Mouse (Mus musculus) yolk sac, embryonic 10.5 days (tissue): ENCODE measurements around the gene Apoc2.

Experiments used
- DNase-seq: peaks from one replicate; pipeline ENCODE4 v3.0.0-alpha.2; 2017; ENCODE audit warnings: low spot score

Apoc2 gene

GRCm38 (mm10) chr7:19677872-19678271 is at the start of gene Apoc2:
Apoc2 (minus strand) TSS chr7:19677941.
- peak; percentile 86 for DNase-seq

- DNase-seq, result no peak
Observed at GRCm38 (mm10) chr7:19726541-19726940, 48.8 kb upstream of the Apoc2 start.

DNA sequence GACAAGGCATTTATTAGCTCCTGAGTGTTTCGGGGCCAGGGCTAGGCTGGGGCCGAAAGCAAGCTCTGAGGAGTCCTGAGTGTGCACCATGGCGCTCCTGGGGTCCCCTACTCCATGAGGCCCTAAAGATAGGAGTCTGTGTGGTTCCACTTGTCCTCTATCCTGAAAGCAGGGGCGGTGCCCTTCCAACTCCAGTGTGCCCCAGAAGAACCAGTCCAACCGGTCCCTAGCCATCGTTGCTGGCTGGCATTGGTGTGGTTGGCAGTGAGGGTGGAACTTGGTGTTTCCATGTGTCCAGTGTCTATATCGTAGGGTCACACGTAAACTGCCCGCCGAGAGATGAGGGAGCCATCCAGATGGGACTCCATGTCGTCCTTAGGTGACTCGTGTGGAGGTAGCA is 46.4 kb upstream of the Apoc2 start:
- DNase-seq, result no peak

DNA sequence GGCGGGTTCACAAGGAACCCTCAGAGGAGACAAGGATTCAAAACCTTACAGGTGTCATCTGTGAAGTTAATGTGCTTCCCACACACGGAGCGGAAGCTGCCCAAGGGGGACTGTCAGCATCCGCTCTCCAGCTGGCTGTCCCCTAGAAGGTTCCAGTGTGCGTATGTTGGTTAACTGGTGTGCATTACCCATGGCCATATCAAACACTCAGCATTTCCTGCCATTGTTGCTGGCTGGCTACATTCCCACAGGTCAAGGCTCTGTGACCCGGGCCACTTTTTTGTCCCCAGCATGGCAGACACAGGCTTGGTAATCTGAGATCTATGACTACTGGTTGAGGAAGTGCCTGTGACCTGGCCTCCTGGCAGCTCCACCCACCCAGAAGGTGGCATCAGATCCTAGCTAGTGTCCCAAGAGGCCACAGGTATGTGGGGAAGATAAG is 45.0 kb upstream of the Apoc2 start:
- DNase-seq, result no peak

DNA sequence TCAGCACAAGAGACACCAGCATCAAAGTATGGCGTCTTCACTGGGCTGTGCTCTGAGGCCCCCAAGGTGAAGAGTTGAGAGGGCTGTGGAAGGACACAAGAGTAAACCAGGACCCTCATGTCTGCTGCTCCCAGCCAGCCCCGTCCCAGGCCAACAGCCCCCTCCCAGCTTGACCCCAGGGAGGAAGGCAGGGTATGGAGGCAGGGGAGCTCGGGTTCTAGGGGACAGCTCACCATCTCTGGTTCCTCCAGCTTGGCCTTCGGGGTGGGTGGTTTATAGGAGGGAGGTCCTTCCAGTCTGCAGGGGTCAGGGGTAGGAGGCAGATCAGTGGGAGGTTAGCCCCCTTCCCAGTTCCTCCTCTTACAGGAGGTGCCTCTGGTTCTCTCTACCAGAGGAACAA is 41.5 kb upstream of the Apoc2 start:
- DNase-seq, result no peak

DNA sequence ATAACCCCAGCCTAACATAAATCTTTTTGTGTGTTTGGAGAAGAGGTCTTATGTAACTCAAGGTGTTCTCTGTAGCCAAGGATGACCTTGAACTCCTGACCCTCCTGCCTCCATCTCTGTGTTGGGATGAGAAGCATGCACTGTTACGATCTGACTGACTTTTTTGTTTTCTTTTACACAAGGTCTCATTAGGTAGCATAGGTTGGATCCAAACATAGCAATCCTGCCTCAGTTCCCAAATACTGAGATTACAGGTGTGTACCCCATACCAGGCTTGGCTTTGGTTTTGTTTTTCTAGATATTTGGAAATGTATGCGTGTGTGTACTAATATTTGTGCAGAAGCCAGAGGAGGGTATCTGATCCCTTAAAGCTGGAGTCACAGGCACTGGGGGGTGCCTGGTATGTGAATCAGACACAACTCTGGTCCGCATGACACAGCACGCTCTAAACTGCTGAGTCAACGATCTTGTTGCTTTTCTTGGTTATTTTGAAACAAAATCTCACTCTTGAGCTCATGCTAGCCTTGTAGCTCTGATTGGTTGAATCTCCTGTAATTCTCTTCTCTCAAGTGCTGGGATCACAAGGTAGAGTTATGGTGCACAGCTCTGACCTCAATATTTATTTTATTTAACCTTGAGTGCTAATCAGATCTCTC is 40.7 kb upstream of the Apoc2 start:
- DNase-seq, result no peak

GRCm38 (mm10) chr7:19717346-19717745 is 39.6 kb upstream of the Apoc2 start:
- DNase-seq, result no peak

DNA sequence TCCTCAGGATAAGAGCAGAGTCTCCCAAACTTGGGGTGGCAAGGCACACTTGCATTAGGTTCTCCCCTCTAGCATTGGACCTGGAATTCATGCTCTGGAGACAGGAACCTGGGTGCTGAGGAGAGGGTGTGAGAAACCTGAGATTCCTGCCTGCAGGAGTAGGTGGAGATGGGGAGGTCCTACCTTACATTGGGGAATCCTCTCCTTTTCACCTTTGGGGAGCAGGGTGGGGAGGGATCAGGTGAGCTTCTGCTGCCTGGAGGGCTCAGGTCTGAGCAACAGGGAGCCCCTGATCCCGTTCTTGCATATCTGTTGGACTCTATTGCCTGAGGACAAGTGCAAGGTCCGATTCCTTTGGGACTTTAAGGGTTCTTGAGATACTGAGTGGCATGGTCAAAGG is 39.1 kb upstream of the Apoc2 start:
- DNase-seq, result no peak

DNA sequence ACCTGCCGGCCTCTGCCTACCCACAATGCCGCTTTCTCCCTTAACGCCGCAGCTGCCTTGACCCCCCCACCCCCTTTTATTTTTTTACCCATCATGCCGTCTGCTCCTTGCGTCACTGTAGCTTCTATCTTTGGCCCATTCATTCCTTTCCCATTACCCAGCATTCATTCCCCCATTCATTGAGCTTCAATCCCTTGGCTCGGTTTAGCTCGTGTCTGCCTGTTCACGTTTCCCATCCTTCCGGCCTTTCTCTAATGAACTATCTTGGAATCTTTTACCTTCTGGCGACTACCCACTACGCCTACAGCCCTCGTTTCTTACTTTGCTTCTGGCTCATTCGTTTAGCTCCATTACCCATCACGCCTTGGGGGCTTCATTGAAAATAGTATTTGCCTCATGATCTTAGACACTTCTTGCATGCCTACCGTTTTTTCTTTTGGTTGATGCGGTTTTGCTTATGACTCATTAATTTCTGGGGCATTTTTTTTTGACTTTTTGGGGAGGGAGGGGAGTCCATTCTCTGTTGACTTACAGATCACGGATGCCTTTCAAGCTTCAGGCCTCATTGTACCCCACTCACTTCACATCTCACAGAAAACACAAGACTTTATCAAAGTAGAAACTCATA is 38.4 kb upstream of the Apoc2 start:
- no peak for DNase-seq

DNA sequence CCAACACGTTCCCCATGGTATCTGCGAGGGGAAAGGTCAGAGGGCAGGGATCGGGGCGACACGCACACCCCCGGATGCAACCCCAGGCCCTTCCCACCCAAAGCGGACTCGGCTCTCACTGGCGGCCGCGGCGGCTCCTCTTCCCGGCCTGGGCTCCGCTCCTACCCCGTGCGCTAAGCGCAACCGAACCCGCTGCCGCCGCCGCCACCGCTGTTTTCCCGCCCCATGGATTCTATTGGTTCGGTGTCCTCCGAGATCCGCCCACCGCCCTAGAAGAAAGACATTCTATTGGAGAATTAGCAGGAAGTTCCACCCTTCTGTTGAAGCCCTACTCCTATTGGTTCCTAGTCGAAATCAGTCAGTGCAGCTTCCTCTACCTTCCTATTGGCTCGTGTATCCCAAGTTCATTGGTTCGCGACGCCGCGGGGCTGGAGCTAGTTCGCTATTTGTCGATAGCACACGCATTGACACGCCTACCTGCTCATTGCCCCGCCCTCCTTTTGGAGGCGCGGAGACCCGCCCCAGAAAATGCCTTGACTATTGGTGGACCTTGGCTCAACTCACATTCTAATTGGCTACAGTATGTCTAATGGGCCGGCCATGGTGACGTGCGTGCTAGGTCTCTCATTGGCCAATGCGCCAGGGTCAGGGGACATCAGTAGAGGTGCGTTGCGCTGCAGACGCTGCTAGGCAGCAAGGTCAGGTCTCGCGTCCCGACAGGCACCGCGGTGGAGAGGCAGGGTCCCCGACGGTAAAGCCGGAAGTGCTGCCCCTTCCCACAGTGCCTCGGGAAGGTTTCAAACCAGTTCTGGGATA is 37.7 kb upstream of the Apoc2 start, which contains the start of gene Tomm40:
TSS of gene Tomm40 (minus strand) at position 200 of the 816 bp plus-strand sequence.
- DNase-seq, result peak; percentile 100

GRCm38 (mm10) chr7:19714836-19715235 is 37.1 kb upstream of the Apoc2 start:
- DNase-seq, result no peak

GRCm38 (mm10) chr7:19713598-19713997 is 35.9 kb upstream of the Apoc2 start:
- DNase-seq, result no peak

DNA sequence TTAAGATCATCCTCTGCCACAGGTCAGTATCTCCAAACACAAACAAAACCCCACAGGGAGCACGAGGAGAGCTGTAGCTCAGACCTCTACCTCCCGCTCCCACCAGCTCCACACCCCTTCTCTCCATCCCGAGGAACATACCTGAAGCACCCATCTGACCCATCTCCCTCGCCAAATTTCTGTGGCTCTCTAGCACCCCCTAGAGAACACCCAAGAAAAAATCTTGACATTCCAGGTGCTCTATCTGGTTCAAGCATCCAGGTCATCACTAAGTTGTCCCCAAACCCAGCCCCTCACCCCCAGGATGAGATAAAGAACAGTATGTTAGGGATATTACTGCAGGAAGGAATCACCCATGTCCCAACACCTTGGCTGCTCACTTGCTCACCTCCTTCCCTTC is 35.5 kb upstream of the Apoc2 start:
- DNase-seq, result no peak

DNA sequence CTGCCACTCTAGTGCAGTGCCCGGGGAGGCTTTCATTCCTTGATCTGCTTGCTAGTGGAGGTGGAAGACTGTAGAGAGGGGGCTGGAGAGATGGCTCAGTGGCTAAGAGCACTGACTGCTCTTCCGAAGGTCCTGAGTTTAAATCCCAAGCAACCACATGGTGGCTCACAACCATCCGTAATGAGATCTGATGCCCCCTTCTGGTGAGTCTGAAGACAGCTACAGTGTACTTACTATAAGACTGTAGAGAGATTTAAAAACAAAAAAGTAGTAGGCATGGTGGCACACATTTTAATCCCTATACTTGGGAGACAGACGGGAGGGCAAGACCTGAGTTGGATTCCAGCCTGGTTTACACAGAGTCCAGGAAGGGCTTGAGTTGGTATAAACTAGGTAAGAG is 34.7 kb upstream of the Apoc2 start:
- no peak for DNase-seq

GRCm38 (mm10) chr7:19710650-19711049 is 32.9 kb upstream of the Apoc2 start:
- no peak for DNase-seq

DNA sequence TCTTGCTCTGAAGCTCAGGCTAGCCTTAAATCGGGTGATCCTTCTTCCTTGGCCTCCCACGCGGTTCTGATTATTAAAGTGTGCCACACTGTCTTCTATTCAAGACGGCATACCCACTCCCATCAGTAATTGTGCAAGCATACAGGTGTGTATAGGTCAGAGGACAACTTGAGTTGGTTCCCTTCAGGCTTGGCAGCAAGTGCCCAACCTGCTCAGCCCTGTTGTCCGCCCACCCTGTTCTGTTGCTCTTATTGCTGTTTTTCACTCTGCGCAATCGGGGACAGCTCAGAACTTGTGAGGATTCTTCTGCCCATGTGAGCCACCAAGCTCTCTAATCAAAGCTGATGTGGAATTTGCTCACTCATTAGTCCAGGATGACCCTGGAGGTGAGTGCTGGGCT is 27.5 kb upstream of the Apoc2 start:
- no peak for DNase-seq

DNA sequence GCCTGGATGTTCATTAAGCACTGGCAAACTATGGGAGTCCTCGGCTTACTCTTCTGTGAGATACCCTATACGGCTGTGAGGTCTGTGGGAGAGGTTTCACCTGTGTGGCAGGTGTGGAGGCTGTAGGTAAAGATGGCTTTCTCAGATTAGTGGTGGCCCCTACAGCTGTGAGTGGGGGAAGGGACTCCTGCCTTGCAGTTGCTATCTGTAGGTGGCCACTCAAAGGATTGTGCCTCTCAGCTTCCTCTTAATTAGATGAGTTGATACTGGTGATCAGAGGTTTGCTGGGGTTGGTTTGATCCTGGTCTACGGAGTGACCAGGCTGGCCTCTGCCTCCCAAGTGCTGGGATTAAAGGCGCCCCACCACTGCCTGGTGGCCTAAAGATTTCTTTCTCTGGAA is 26.7 kb upstream of the Apoc2 start:
- no peak for DNase-seq

GRCm38 (mm10) chr7:19702859-19703555 is 25.3 kb upstream of the Apoc2 start:
- DNase-seq, result no peak

DNA sequence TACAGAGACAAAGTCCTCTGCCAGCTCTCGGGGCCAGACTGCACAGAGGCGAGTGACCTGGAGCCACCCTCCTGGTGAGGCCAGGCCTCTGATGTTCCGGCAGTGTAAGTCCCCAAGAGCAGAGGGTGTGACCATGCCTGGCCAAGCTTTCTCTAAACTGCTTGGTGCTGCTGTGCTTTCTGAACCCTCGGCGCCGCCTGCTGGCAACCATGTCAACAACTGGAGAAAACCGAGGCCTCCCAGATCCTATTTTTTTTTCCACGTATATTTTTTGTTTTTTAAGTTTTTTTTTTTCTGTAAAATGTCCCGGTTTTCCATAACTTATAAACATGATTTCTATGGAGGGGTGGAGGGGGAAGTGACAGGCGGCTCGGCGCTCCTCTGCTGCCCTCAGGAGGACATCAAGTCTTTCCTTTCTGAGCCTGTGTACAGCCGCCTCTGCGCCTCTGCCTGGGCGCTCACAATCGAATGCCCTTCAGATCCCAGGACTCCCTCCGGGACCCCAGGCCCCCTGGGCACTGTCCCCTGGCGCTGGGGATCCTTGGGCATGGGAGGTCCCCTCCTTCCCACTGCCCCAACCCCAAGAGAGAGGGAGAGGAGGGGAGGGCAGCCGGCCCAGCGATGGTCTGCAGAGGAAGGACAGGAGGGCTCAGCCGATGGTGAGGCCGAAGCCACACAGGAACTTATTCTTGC is 23.5 kb upstream of the Apoc2 start:
- peak; percentile 94 for DNase-seq

DNA sequence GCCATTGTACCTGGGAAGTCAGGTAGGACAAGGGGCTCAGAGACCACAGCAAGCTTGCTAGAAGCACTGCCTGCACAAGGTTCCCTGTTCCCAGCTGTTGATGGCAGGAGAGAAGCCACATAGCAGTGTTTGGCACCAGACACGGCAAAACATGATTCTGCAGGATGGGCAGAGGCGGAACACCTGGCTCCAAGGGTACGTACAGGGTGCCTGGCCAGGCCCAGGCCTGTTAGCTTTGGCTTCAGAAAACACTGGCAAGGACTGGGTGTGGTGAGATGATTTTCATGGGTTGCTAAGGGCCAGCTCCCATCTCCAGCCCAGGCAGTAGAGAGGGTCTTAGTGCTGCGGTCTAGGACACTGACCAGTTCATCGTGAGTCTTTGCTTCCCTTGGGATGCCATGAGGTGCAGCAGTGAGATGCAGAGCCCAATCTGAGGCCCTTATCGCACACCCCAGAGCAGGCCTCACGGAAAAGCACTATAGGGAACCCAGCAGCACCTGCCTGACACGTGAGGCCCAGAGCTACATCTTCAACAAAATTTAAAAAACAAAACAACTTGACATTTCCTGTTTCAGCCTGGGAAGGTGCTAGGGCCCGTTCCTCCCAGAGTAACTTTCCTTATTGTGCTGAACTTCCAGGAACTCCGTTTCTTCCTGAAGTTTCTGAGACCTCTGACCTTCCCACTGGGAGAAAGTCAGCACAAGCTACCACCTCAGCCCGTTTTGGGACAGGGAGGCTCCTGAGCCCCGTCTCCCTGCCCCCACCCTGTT is 22.7 kb upstream of the Apoc2 start:
- no peak for DNase-seq

- DNase-seq, result no peak
Observed at GRCm38 (mm10) chr7:19699827-19700148, 22.0 kb upstream of the Apoc2 start.
